Mouse (Mus musculus) C2C12 (cell line): ENCODE data around the gene Gfod1. TPM values are rescaled to one million over a fixed set of nuclear protein-coding genes. Genes with fewer than 3 reads are reported as not detected.

Experiments used
- H3K27me3 ChIP-seq: one replicate; pipeline ENCODE4 v1.6.1; 2011; ENCODE audit not compliant: control insufficient read depth, insufficient read depth, insufficient read length
- H3K36me3 ChIP-seq: one replicate; pipeline ENCODE4 v1.6.1; 2011; ENCODE audit not compliant: control insufficient read depth, insufficient read depth
- H3K4me3 ChIP-seq: one replicate; pipeline ENCODE4 v1.5.1; 2011; ENCODE audit warnings: mild to moderate bottlenecking, control low read depth; ENCODE audit not compliant: poor library complexity, insufficient read depth, severe bottlenecking
- H3K79me2 ChIP-seq: one replicate; pipeline ENCODE4 v1.6.1; 2011; ENCODE audit not compliant: control insufficient read depth, insufficient read depth
- H3K79me3 ChIP-seq: one replicate; pipeline ENCODE4 v1.6.1; 2011; ENCODE audit warnings: low read depth, control low read depth
- H3ac ChIP-seq: one replicate; pipeline ENCODE3; 2011; ENCODE audit warnings: low read depth; ENCODE audit not compliant: control insufficient read depth, insufficient read length
- CEBPB ChIP-seq: IDR thresholded peaks from one replicate; pipeline ENCODE4 v1.6.1; 2011; ENCODE audit warnings: low read depth, mild to moderate bottlenecking, control low read depth, moderate library complexity
- CTCF ChIP-seq: IDR thresholded peaks from one replicate; pipeline ENCODE4 v1.5.1; 2011; ENCODE audit not compliant: control insufficient read depth, insufficient read depth, insufficient read length
- FOSL1 ChIP-seq: IDR thresholded peaks from one replicate; pipeline ENCODE4 v1.8.0; 2011; ENCODE audit warnings: mild to moderate bottlenecking, low read length; ENCODE audit not compliant: poor library complexity, insufficient read depth, severe bottlenecking
- MAX ChIP-seq: IDR thresholded peaks from one replicate; pipeline ENCODE4 v1.6.1; 2011; ENCODE audit warnings: mild to moderate bottlenecking, control low read depth
- MYOD1 ChIP-seq: IDR thresholded peaks from one replicate; pipeline ENCODE4 v1.6.1; 2011; ENCODE audit warnings: low read depth; ENCODE audit not compliant: control insufficient read depth, insufficient read length
- MYOG ChIP-seq: IDR thresholded peaks from one replicate; pipeline ENCODE4 v1.6.1; 2011; ENCODE audit not compliant: control insufficient read depth, insufficient read length; ENCODE audit errors: extremely low read depth
- USF1 ChIP-seq: IDR thresholded peaks from one replicate; pipeline ENCODE4 v1.6.1; 2011; ENCODE audit warnings: low read depth, mild to moderate bottlenecking, control low read depth, moderate library complexity
- polyA plus RNA-seq: library from polyadenylated mRNA; unstranded; fragments of >200 nt; fragmentation: generic; extraction: Trizol; gene quantifications from one replicate; pipeline ENCODE4 v1.2.1, GENCODE M21; 2012; ENCODE audit warnings: missing spikeins

The Gfod1 gene
- polyA plus RNA-seq, 1 experiment: 10.3 TPM

DNA sequence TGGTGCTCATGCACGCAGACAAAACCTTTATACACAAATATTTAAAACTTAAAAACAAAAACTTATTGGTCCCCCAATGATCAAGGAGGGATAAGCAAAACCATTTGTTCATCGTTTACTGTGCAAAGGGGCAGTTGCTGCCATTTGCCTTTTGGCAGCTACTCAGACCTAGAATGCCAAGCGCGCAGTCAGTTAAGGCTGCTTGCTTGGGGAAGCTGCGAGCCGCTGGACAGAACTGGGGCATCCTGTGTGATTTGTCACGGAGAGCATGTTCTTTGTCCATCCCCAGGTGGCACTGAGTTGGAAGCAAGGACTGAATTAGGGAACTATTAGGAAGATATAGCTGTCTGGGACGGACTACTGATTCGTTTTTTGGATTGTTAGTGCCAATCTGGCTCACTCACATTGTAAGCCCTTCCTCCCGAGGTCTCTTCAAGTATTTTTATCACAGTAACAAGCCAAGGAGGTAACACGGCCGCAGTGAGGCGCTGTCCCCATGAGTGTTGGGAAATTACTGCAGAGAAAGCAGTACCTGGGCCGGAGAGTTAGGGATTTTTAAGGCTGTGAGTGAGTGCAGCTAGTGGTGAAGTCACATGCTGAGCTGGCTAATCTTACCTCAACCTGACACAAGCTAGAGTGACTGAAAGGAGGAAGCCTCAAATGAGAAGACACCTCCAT, 131.8 kb downstream of the Gfod1 start:
- Histone ChIP-seq H3K79me2 (no peaks in the 10 kb centered on the region), H3K36me3 (no peaks in the 10 kb centered on the region), H3ac (no peak overlapping the region), H3K4me3 (peak overlapping the region; percentile 50), H3K27me3 (no peaks in the 10 kb centered on the region), H3K79me3 (no peaks in the 10 kb centered on the region)
- TF ChIP-seq CEBPB (no peak), MYOG (no peak), MAX (no peak), CTCF (peak; percentile 14), MYOD1 (no peak), USF1 (no peak)

- no peak for TF ChIP-seq CTCF
- no peak for TF ChIP-seq MYOD1
- no peak for TF ChIP-seq CEBPB
- no peak for TF ChIP-seq MYOG
- TF ChIP-seq FOSL1: no peak
- TF ChIP-seq MAX: peak; percentile 94
- Histone ChIP-seq H3K27me3 (no peaks in the 10 kb centered on the region), H3K4me3 (peak within 1 kb of the TSS; percentile 50), H3K79me2 (no peaks in the 10 kb centered on the region), H3K36me3 (no peaks in the 10 kb centered on the region), H3K79me3 (no peaks in the 10 kb centered on the region), H3ac (peak within 1 kb of the TSS; percentile 82)
Observed at GRCm38 (mm10) chr13:43171020-43171710, 132.8 kb downstream of the Gfod1 start, which contains the start of gene Tbc1d7. TSS of gene Tbc1d7 (minus strand) at chr13:43171501.

- H3ac ChIP-seq: no peak overlapping the region
- H3K4me3 ChIP-seq: no peak overlapping the region
- H3K79me3 ChIP-seq: no peaks in the 10 kb centered on the region
- TF ChIP-seq USF1 (no peak), MYOG (no peak), CEBPB (no peak), MYOD1 (no peak), MAX (no peak), CTCF (no peak), FOSL1 (no peak)
- no peaks in the 10 kb centered on the region for H3K79me2 ChIP-seq
- no peaks in the 10 kb centered on the region for H3K27me3 ChIP-seq
- H3K36me3 ChIP-seq: no peaks in the 10 kb centered on the region
Observed at GRCm38 (mm10) chr13:43167721-43168120, 136.3 kb downstream of the Gfod1 start.

- no peaks in the 10 kb centered on the region for H3K79me3 ChIP-seq
- no peaks in the 10 kb centered on the region for H3K79me2 ChIP-seq
- TF ChIP-seq CEBPB: no peak
- no peak for TF ChIP-seq FOSL1
- TF ChIP-seq MAX: no peak
- TF ChIP-seq CTCF: no peak
- no peak for TF ChIP-seq MYOD1
- no peak for TF ChIP-seq MYOG
- no peak for TF ChIP-seq USF1
- H3K4me3 ChIP-seq: no peak overlapping the region
- H3ac ChIP-seq: no peak overlapping the region
- no peaks in the 10 kb centered on the region for H3K27me3 ChIP-seq
- peaks cover 4% of the 10 kb centered on the region for H3K36me3 ChIP-seq
Observed at GRCm38 (mm10) chr13:43159429-43159828, 144.5 kb downstream of the Gfod1 start.

GRCm38 (mm10) chr13:43158281-43158680, 145.7 kb downstream of the Gfod1 start:
- TF ChIP-seq FOSL1: no peak
- no peak for TF ChIP-seq MYOD1
- TF ChIP-seq CTCF: no peak
- TF ChIP-seq USF1: no peak
- no peak for TF ChIP-seq MAX
- TF ChIP-seq CEBPB: no peak
- TF ChIP-seq MYOG: no peak
- Histone ChIP-seq H3K27me3 (no peaks in the 10 kb centered on the region), H3ac (no peak overlapping the region)

More at GRCm38 (mm10) chr13:43158281-43158680, 145.7 kb downstream of the Gfod1 start:
- Histone ChIP-seq H3K79me3 (no peaks in the 10 kb centered on the region), H3K4me3 (no peak overlapping the region), H3K36me3 (peaks cover 4% of the 10 kb centered on the region), H3K79me2 (no peaks in the 10 kb centered on the region)
